Mouse (Mus musculus): Measurements from ENCODE around the gene Cyp2c50.
"Not testable (repeated sequence)": the region's sequence is repeated elsewhere in the genome, so short reads cannot be mapped to it uniquely, and the experiment has no call there.

Gene Cyp2c50

GRCm38 (mm10) chr19:40089421-40089820 is at the start of gene Cyp2c50:
Gene Cyp2c50, plus strand, starts transcription at chr19:40089688.
- not testable (repeated sequence) for DNase-seq

- no peak for DNase-seq
Observed at GRCm38 (mm10) chr19:40073701-40074100, 15.8 kb upstream of the Cyp2c50 start, which contains the start of gene Cyp2c54. Gene Cyp2c54, minus strand, starts transcription at chr19:40073827.

DNA sequence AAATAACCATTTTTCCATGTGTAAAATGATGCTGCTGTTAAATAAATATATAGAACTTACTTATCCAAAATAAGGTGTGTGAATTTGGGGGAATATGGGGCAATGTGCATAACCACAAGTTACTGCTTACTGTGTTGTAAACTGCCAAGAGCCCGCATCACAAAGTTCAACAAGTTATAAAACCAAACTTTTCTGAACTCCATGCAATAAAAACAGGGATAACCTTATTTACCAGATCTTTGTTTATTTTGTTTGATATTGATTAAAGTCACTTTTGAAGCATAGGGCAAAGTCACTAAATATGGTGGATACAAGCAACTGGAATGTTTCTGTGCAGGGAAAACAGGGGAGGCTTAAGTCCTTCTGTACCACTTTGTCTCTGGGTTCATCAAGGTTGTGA is 1.1 kb upstream of the Cyp2c50 start:
- no peak for DNase-seq

- no peak for DNase-seq
Observed at GRCm38 (mm10) chr19:40091111-40091510, 1.6 kb downstream of the Cyp2c50 start.

- not testable (repeated sequence) for DNase-seq
Observed at GRCm38 (mm10) chr19:40119624-40120023, 30.1 kb downstream of the Cyp2c50 start.

- DNase-seq: not testable (repeated sequence)
Observed at GRCm38 (mm10) chr19:40125165-40125564, 35.7 kb downstream of the Cyp2c50 start.

DNA sequence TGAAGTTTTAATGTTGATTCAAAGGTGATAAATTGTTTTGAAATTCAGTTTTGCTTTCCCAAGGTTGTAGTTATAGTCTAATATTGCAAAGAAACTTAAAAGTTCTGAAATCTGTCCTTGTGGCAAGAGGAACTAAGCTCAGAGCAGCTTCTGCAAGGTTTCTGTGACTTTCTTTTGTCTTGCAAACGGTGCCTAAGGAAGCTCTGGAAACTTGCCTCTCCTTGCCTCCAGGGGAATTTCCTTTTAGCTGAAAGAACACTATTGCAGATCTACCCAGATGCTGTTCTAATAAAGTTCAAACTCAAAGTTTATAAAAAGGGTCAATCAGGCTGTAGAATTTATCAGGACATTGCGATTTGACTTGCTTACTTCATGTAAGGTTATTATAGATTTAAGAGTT is 37.5 kb downstream of the Cyp2c50 start:
- DNase-seq: not testable (repeated sequence)

Measured in spleen, adult 18-20 months (tissue).